Mouse (Mus musculus) kidney, embryonic 16.5 days (tissue): ENCODE data around the gene Vim. TPM values are rescaled to one million over a fixed set of nuclear protein-coding genes. Genes with fewer than 3 reads are reported as not detected.

Source experiments
- ATAC-seq: fragments of 200-750 bp; cut with Nextera tagmentation; 2 replicates; pipeline ENCODE4 v1.8.0; 2017; ENCODE audit warnings: moderate TSS enrichment; ENCODE audit not compliant: low FRiP score, low TSS enrichment
- H3K27ac ChIP-seq: fragments of 300-500 bp; sonication (generic); 2 replicates; pipeline ENCODE4 v1.5.1; 2014; ENCODE audit warnings: low read length
- H3K27me3 ChIP-seq: fragments of 300-500 bp; sonication (generic); 2 replicates; pipeline ENCODE4 v1.6.1; 2014; ENCODE audit warnings: low read length, control low read depth, mixed read lengths; ENCODE audit not compliant: insufficient read depth
- H3K36me3 ChIP-seq: fragments of 300-500 bp; sonication (generic); 2 replicates; pipeline ENCODE4 v1.6.1; 2014; ENCODE audit warnings: low read length, control low read depth, mixed read lengths; ENCODE audit not compliant: insufficient read depth
- H3K4me1 ChIP-seq: fragments of 300-500 bp; sonication (generic); 2 replicates; pipeline ENCODE4 v1.6.1; 2014; ENCODE audit warnings: low read length, control low read depth, mixed read lengths; ENCODE audit not compliant: insufficient read depth
- H3K4me2 ChIP-seq: fragments of 300-500 bp; sonication (generic); replicated peaks from 2 replicates; pipeline ENCODE4 v1.6.1; 2014; ENCODE audit warnings: low read depth, low read length
- H3K4me3 ChIP-seq: fragments of 300-500 bp; sonication (generic); 2 replicates; pipeline ENCODE4 v1.5.1; 2014; ENCODE audit warnings: mild to moderate bottlenecking, low read length
- H3K9ac ChIP-seq: fragments of 300-500 bp; sonication (generic); replicated peaks from 2 replicates; pipeline ENCODE4 v1.6.1; 2014; ENCODE audit warnings: low read length
- H3K9me3 ChIP-seq: fragments of 300-500 bp; sonication (generic); 2 replicates; pipeline ENCODE4 v1.6.1; 2016; ENCODE audit warnings: low read length, control low read depth
- WGBS: fragments of 180-500 bp; shearing (Covaris S2); extraction: QIAGEN DNeasy Blood & Tissue Kit; methylation state at CpG from one replicate; pipeline ENCODE4 v1.1.7; 2014; 5-methylcytosine and 5-hydroxymethylcytosine counted together
- polyA plus RNA-seq: library from polyadenylated mRNA; unstranded; fragments of >200 nt; fragmentation: Nextera tagmentation; extraction: Ambion mirVana; gene quantifications from 2 replicates; pipeline ENCODE4 v1.2.1, GENCODE M21; 2015

Gene Vim
- polyA plus RNA-seq, 1 experiment from 2014 or later, result 489 TPM

DNA sequence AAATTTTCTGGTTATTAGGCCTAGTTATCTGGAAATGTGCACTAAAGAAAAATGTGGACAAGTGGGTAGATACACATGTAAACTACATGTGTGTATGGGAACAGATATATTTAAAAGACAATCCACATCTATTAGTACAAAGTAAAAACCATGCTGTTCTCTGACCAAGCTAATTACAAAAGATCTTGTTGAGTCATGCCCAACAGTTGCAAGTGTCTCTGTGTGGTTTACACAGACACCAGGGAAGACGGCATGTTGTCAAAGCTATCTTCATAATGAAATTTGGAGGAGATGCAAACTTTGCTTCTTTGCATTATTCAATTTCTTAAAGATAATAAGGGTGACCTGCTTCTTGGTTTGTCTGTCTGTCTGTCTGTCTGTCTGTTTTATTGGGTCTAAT, 33.9 kb upstream of the Vim start:
- Histone ChIP-seq H3K36me3 (no peaks in the 10 kb centered on the region), H3K4me2 (no peak overlapping the region), H3K9ac (no peak overlapping the region), H3K27me3 (no peaks in the 10 kb centered on the region), H3K27ac (no peak overlapping the region), H3K9me3 (no peaks in the 10 kb centered on the region), H3K4me1 (peaks cover 6% of the 10 kb centered on the region; the same call in 1 of the 2 replicates), H3K4me3 (no peak overlapping the region)
- ATAC-seq, result no peak
- 91% methylated on average over 1 of the region's 1 CpGs for WGBS

DNA sequence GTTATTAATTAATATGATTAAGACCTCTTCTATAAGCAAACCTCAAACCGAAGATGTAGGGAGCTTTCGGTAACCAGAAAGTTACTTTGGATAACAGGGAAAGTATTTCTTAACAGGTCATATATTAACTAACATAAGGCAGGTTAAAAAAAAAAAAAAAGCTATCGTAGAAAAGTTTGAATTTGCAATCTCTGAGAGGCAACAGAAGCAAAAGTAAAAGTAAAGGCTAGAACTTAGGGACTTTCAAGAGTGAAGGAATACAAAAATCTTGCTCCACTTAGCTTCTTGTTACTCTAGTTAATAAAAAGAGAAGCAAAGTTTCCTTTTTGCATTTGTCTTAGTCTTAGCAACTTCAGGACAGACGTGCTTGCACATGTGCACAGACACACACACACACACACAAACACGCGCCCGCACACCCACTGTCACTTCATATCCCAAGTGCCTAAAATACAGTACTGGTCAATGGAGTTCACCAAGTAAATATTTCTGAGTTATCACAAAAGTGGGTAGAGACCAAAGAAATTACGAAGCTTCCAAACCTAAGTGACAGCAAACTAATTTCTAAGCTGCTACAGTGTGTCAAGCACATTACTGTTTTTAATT, 30.1 kb upstream of the Vim start:
- Histone ChIP-seq H3K27ac (peak overlapping the region; percentile 98), H3K27me3 (no peaks in the 10 kb centered on the region), H3K9ac (peak overlapping the region; percentile 89), H3K9me3 (no peaks in the 10 kb centered on the region), H3K4me1 (peaks cover 7% of the 10 kb centered on the region; the same call in 1 of the 2 replicates), H3K4me2 (peak overlapping the region; percentile 68), H3K36me3 (no peaks in the 10 kb centered on the region), H3K4me3 (peak overlapping the region; percentile 74)
- 40% methylated on average over 8 of the region's 8 CpGs for WGBS
- ATAC-seq, result peak; percentile 29; the same call in 1 of the 2 replicates

DNA sequence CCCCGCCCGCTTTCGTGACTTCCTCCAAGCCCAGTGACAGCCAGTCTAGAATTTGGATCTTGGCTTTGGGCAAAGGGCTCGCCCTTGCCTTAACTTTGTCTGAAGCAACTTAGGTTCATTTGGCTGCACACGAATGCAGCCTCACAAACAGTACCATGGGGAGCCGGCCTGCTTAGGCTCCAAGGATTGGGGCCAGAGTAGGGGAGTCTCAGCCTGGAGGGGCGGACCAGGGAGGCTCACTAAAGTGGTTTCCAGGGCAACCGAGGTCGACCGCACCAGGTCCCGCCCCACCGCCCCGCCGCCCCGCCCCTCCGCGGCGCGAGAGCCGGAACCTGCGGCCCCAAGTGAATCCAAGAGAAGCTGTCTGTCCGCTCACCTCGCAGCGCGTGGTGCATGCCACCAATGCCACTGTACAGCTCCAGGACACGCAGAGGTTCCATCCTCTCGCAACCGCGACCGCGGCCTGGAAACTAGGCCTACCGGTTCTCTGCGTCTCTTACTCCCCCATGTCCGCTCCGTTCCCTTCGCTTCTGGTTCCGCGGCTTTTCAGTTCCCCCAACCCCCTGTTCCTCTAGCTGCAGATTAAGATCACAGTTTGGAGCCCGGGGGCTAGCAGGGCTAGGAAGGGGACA, 29.4 kb upstream of the Vim start, which contains the start of gene Trdmt1:
TSS of gene Trdmt1 (minus strand) at position 476 of the 632 bp plus-strand sequence.
- Histone ChIP-seq H3K9ac (peak within 1 kb of the TSS; percentile 89), H3K4me3 (peak within 1 kb of the TSS; percentile 74), H3K9me3 (no peaks in the 10 kb centered on the region), H3K27me3 (no peaks in the 10 kb centered on the region), H3K4me2 (peak within 1 kb of the TSS; percentile 68), H3K4me1 (peaks cover 7% of the 10 kb centered on the region; the same call in 1 of the 2 replicates), H3K27ac (peak within 1 kb of the TSS; percentile 98), H3K36me3 (no peaks in the 10 kb centered on the region)
- WGBS, result 0% methylated on average over 35 of the region's 39 CpGs
- peak; percentile 100 for ATAC-seq

DNA sequence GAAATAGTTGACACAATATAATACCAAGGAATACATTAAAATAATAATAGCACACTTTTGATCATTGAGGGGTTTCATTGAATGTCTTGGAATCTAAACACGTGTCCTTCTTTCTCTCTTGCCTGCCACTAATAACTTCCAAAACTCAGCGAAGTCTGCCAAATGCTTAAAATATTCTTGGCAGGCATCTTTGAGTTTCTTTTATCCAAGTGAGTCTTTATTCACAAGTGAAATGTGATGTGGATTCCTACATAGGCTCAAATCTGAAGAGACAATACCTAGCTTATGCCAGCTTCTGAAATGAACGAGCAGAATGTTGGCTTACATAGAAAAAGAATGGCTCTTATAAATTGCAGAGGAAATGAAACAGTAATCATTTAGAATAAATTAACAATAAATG, 25.0 kb upstream of the Vim start:
- Histone ChIP-seq H3K4me1 (peaks cover 5% of the 10 kb centered on the region; the same call in 1 of the 2 replicates), H3K27me3 (no peaks in the 10 kb centered on the region), H3K4me3 (no peak overlapping the region), H3K36me3 (no peaks in the 10 kb centered on the region), H3K4me2 (no peak overlapping the region), H3K9me3 (no peaks in the 10 kb centered on the region), H3K27ac (no peak overlapping the region), H3K9ac (no peak overlapping the region)
- WGBS, result 76% methylated on average over 3 of the region's 3 CpGs
- ATAC-seq, result no peak

DNA sequence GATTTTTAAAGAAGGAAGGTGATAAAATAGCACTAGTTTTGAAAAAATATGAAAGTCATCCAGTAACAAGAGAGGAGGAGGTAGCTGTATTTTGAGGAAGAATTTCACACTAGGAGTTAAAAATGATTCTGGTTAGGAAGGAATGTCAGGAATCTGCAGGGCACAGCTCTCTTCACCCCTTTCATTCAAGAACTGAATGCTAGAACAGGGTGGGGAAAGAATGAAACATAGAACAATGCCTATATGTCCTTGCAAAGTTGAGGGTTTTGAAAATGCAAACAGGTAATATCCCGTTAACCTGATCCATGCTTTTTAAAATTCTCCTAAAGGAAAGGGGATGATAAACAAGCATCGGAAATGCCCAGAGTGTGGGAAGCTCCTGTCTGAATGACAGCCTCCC, 19.8 kb upstream of the Vim start:
- Histone ChIP-seq H3K36me3 (no peaks in the 10 kb centered on the region), H3K27me3 (no peaks in the 10 kb centered on the region), H3K27ac (no peak overlapping the region), H3K4me2 (no peak overlapping the region), H3K4me1 (no peaks in the 10 kb centered on the region), H3K9me3 (no peaks in the 10 kb centered on the region), H3K4me3 (no peak overlapping the region), H3K9ac (no peak overlapping the region)
- no peak for ATAC-seq
- WGBS, result 68% methylated on average over 2 of the region's 2 CpGs

DNA sequence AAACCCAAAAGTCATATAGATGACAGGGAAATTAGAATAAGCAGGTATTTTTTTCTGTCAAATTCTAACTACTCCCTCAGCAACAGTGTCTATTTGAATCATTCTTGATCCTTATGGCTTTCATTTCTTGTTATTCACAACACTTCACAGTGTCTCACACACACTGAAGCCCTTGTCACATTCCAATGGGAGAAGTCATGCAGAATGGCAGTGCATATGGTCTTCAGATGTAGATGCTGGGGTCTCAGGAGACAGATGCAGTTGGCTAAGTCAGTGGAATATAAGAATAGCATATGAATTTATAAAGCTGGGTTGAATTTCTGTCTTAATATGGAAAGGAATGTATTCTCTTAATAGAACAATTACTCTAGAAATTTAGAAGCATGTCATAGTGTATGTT, 17.5 kb upstream of the Vim start:
- Histone ChIP-seq H3K4me2 (no peak overlapping the region), H3K9me3 (no peaks in the 10 kb centered on the region), H3K4me3 (no peak overlapping the region), H3K9ac (no peak overlapping the region), H3K36me3 (no peaks in the 10 kb centered on the region), H3K27ac (no peak overlapping the region), H3K27me3 (no peaks in the 10 kb centered on the region), H3K4me1 (no peaks in the 10 kb centered on the region)
- ATAC-seq, result no peak

DNA sequence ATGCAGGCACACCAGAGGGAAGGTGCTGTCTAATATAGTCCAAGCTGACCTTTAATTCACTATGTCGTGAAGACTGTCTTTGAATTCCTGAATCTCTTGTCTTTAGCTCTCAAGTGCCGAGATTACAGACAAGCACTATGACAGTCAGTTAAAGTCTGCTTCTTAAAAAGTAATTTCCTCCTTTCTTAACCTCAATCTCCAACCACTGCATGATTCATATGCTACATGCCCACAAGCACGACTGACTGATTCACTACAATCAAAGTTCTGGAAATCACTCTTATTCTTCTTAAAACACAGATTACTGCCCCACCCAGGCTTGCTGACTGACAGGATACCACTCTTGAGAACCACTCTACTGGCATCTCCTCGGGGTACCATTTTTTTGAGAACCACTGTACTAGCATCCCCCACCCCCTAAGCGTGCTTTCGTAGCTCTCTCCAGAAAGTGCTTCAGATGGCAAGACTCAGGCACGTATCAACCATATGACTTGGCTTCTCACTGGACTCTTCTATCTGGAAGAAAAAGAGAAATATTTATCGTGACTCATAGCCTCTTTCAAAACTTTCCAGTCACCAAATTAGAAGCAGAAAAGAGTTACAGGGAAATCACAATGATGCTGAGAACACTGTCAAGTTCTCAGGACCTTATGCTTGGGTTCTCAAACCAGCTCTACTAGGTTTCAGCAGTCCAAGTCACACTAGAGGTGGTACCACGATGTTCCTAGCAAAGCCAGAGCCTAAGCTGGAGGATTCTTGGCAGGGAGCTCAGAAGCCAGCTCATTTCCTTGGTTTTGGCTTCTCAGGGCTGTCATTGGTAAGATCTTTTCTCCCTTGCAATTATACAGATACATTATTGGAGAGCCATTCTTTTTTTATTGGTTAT, 16.3 kb upstream of the Vim start:
- Histone ChIP-seq H3K36me3 (no peaks in the 10 kb centered on the region), H3K4me2 (no peak overlapping the region), H3K27me3 (no peaks in the 10 kb centered on the region), H3K27ac (no peak overlapping the region), H3K9me3 (no peaks in the 10 kb centered on the region), H3K4me3 (no peak overlapping the region), H3K4me1 (no peaks in the 10 kb centered on the region), H3K9ac (no peak overlapping the region)
- ATAC-seq, result no peak
- 85% methylated on average over 9 of the region's 9 CpGs for WGBS

DNA sequence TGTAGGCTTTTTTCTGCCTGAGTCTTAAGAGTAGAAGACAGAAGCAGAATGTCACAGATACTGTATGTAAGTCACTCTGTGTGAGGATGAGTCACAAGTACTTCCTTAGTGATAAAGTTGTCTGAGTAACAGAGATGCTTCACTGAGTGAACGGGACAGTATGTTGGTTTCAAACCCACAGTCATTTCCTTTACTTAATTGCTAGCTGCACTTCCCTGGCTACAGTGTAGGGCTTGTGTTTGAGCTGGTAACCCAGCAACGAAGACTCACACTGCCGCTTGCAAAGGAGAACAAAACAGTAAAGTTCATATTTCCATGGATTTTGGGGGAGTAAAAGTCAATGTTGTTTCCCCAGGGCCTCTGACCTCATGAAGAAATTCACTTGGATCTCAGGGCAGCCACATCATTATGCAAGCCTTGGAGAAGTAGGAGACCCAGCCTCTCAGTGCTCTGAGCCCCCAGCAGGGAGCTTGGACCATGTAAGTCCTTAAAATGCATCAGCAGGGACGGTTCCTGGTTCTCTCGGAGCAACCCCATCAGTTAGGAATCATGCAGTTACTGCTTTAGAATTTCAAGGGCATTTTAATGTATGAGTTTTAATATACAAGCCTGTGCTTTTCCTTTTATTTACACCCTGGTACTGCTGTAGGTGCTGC, 15.0 kb upstream of the Vim start:
- Histone ChIP-seq H3K27ac (no peak overlapping the region), H3K27me3 (no peaks in the 10 kb centered on the region), H3K4me1 (no peaks in the 10 kb centered on the region), H3K36me3 (no peaks in the 10 kb centered on the region), H3K4me2 (no peak overlapping the region), H3K4me3 (no peak overlapping the region), H3K9me3 (no peaks in the 10 kb centered on the region), H3K9ac (no peak overlapping the region)
- WGBS, result 41% methylated on average over 5 of the region's 5 CpGs
- no peak for ATAC-seq

DNA sequence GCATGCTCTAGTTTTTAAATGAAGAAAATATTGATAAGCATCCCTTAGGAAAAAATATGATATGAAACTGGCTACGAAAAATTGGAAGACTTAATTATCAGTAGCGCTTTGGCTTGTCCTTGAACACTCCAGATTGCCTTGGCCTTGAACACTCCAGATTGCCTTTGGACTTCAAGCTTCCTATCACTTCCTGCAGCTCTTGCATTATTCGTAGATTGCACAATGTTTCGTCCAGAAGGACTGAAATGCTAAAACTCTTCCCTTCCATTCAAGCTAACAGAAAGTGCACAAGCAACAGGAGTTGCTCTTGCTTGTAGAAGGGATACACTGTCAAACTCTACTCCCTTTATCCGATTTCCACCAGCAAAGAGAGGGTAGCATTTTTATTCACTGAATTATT, 14.4 kb upstream of the Vim start:
- H3K9ac ChIP-seq, result no peak overlapping the region
- ATAC-seq, result no peak
- no peak overlapping the region for H3K4me2 ChIP-seq
- no peaks in the 10 kb centered on the region for H3K27me3 ChIP-seq
- H3K4me3 ChIP-seq, result no peak overlapping the region
- H3K4me1 ChIP-seq, result no peaks in the 10 kb centered on the region
- no peaks in the 10 kb centered on the region for H3K9me3 ChIP-seq
- no peak overlapping the region for H3K27ac ChIP-seq
- WGBS, result 82% methylated on average over 5 of the region's 5 CpGs
- no peaks in the 10 kb centered on the region for H3K36me3 ChIP-seq
